Mouse (Mus musculus) testis, adult 2 months (tissue): ENCODE data around the gene B4galnt2. TPM values are rescaled to one million over a fixed set of nuclear protein-coding genes. Genes with fewer than 3 reads are reported as not detected.

Experiments used
- H3K27ac ChIP-seq: fragments of 200-500 bp; 2 replicates; pipeline ENCODE4 v1.5.1; 2012; ENCODE audit warnings: low read depth, low read length; ENCODE audit not compliant: control insufficient read depth, insufficient read depth
- H3K27me3 ChIP-seq: fragments of 200-500 bp; 2 replicates; pipeline ENCODE4 v1.6.1; 2012; ENCODE audit warnings: mild to moderate bottlenecking, low read length, moderate library complexity; ENCODE audit not compliant: control insufficient read depth, insufficient read depth
- H3K36me3 ChIP-seq: fragments of 200-500 bp; 2 replicates; pipeline ENCODE4 v1.6.1; 2012; ENCODE audit warnings: mild to moderate bottlenecking, low read length; ENCODE audit not compliant: control insufficient read depth, insufficient read depth
- H3K4me1 ChIP-seq: fragments of 200-500 bp; 2 replicates; pipeline ENCODE4 v1.6.1; 2012; ENCODE audit warnings: low read length; ENCODE audit not compliant: control insufficient read depth, insufficient read depth
- H3K4me3 ChIP-seq: fragments of 200-500 bp; 2 replicates; pipeline ENCODE4 v1.5.1; 2012; ENCODE audit warnings: low read depth, mild to moderate bottlenecking, low read length, moderate library complexity, mixed read lengths; ENCODE audit not compliant: control insufficient read depth
- CTCF ChIP-seq: fragments of 200-500 bp; IDR thresholded peaks from 2 replicates; pipeline ENCODE4 v1.5.1; 2012; ENCODE audit warnings: low read depth, mild to moderate bottlenecking, inconsistent platforms, low read length, moderate library complexity; ENCODE audit not compliant: control insufficient read depth, insufficient read depth, insufficient replicate concordance
- POLR2A ChIP-seq: fragments of 200-500 bp; IDR thresholded peaks from 2 replicates; pipeline ENCODE4 v1.6.1; 2012; ENCODE audit warnings: low read depth, mild to moderate bottlenecking, inconsistent platforms, low read length, moderate library complexity; ENCODE audit not compliant: control insufficient read depth
- polyA plus RNA-seq: library from polyadenylated mRNA; depleted of rRNA; stranded (reverse); fragments of >200 nt; gene quantifications from 2 replicates; pipeline ENCODE4 v1.2.3, GENCODE M21; 2012

Gene B4galnt2
- polyA plus RNA-seq, 1 experiment: 0.35 TPM

DNA sequence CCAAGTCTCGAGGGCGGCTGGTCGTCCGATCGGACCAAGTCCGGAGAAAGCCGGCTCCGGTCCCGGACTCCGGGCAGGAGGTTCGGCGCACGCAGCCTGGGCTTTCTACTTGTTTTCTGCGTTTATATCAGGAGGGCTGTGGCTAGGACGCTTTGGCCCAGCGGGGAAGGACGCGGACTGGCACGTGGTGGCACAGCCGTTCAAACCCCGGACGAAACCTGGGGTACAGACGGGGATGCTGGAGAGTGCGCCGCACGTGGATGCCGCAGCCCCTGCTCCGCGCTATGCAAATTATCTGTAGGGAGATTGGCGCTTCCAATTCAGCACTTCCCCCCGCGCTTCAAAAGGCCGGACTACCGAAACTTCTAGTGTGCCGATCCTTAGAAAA lies 55.2 kb downstream of the B4galnt2 start:
- Histone ChIP-seq H3K36me3 (no peaks in the 10 kb centered on the region), H3K4me3 (peak overlapping the region; percentile 98), H3K27ac (peak overlapping the region; percentile 98)

DNA sequence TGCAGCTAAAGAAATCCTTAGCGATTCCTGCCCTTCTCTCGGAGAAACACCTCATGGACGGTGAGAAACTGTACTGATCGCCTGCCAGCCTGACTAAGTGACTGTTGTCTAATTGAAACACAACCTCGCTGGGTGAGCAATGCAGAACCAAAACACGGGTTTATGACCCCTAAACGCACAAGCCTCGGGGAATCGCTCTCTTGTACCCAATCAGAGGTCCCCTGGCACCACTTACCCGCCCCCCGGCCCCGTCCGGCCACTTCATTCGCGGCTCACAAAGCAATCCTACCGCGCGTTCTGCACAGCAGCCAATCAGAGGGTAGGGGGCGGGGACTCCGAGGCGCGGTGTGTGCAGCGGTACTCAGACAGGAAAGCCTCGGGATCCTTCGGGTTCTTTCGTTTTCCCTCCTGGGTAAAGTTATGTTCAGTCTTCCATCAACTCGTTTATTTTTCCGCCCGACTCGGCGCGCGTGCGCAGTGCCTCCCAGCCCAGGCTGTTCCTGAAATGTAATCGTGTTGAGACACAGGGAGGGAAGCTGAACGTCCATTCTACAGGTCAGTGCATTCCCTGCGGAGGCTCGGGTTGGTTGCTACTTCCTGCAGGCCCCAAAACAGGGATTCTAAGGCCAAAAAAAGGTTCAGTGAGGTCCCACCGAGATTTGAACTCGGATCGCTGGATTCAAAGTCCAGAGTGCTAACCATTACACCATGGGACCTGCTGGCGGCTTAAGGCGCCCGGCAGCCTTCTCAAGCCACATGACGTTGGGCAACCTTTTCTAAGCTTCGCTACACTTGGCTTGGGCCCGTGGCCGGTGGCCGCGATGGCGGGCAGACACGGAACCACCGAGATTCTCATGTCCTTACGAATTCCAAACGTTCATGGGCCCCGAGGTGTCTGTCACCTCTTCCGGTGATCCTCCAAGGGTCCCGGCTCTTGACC lies 55.9 kb downstream of the B4galnt2 start:
- no peak for TF ChIP-seq CTCF
- TF ChIP-seq POLR2A: peak; percentile 29; the same call in 1 of the 2 replicates
- Histone ChIP-seq H3K36me3 (no peaks in the 10 kb centered on the region), H3K27ac (peak overlapping the region; percentile 98), H3K4me3 (peak overlapping the region; percentile 98), H3K4me1 (peaks cover 6% of the 10 kb centered on the region), H3K27me3 (no peaks in the 10 kb centered on the region)

More for the DNA sequence above, 55.2 kb downstream of the B4galnt2 start:
- Histone ChIP-seq H3K27me3 (no peaks in the 10 kb centered on the region), H3K4me1 (peaks cover 6% of the 10 kb centered on the region)
- peak; percentile 12; the same call in 1 of the 2 replicates for TF ChIP-seq POLR2A
- TF ChIP-seq CTCF: no peak

DNA sequence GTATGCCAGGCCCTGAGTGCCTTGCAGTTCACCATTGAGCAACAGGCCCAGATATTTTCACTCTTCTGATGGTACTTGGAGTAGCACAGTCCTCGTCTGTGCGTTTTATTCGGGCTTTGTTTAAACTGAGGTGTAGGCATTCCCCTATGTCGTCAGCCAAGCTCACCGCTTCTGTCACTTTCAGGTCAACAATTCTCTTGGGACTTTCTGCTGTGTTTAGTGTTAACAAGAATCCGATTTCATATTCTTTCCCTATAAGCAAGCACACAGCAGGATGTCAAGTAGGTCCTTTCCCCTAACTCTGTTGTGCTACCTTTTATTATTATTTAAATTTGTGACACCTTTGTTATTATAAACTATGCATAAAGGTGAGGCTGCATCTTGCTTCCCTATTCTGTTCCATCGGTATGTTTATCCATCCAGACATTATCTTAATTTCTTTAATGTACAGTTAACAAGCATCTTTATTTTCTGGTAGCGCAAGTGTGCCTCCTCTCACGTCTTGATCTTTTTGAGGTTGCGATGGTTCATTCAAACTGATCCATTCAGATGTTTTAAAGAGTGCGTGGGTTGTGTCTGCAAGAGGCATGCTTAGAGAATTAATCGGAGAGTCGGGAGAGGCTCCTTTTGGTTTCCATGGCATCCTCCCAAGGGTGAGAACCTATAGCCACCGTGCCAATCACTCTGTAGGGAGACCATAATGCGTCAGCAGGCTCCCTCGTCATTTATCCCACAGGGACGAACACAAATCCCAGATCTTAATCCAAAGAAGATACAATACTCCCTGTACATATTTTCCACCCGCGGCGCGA lies 56.8 kb downstream of the B4galnt2 start:
- peaks cover 6% of the 10 kb centered on the region for H3K4me1 ChIP-seq
- TF ChIP-seq POLR2A: no peak
- no peak for TF ChIP-seq CTCF

DNA sequence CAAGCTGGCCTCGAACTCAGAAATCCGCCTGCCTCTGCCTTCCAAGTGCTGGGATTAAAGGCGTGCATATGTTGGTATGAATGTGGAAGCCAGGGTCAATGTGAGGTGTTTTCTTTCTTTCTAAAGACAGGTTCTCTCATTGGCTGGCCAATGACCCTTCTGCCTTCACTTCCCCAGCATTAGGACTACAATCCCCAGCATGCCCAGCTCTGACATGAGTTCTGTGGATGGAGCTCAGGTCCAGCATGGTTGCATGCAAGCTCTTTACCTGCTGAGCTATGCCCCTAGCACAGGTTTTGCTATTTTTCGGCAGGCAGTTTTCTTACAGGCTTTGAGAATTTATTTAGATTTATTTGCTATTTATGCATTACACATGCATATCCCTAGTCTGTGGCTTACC lies 57.4 kb downstream of the B4galnt2 start:
- Histone ChIP-seq H3K27ac (no peak overlapping the region), H3K36me3 (no peaks in the 10 kb centered on the region), H3K27me3 (no peaks in the 10 kb centered on the region), H3K4me3 (no peak overlapping the region), H3K4me1 (peaks cover 6% of the 10 kb centered on the region)
- no peak for TF ChIP-seq POLR2A
- TF ChIP-seq CTCF: no peak

More for the DNA sequence above, 56.8 kb downstream of the B4galnt2 start:
- Histone ChIP-seq H3K36me3 (no peaks in the 10 kb centered on the region), H3K27ac (peak overlapping the region; percentile 80), H3K4me3 (peak overlapping the region; percentile 98), H3K27me3 (no peaks in the 10 kb centered on the region)

DNA sequence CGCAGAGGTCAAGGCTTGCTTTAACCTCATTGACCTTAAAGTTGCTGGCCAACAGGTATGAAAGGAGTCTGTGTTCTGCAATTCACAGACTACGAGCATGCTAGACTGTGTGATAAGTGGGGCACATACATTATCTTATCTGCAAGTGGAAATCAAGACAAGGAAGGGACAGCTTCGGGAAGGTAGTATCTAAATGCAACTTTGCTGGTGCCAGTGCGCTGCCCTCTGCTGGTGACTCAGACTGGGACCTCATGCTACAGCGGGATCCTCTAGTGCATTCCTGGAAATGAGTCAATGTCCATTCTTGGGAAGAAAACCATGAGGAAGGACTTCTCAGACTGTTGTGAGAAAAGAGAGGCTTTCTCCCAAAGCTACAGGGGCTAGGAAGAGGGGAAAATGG lies 61.0 kb downstream of the B4galnt2 start:
- Histone ChIP-seq H3K27me3 (no peaks in the 10 kb centered on the region), H3K4me1 (peaks cover 2% of the 10 kb centered on the region), H3K4me3 (no peak overlapping the region), H3K36me3 (no peaks in the 10 kb centered on the region), H3K27ac (no peak overlapping the region)
- TF ChIP-seq POLR2A (no peak), CTCF (peak; percentile 69; the same call in 1 of the 2 replicates)

DNA sequence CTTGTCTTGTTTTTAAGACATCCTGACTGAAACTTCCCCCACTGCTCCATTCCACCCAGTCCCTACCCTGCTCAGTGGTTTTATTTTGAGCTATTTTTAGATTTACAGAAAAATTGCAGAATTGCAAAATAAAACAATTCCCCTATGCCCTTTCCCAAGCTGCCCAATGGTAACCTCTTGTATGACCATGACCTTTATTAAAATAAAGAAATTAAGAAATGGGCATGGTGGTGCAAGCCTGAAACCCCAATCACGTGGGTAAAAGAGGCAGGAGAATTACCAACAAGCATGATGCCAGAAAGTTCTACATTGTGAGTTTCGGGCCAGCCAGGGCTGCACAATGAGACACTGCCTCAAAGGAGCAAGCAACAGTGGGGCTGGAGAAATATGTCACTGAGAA lies 63.8 kb downstream of the B4galnt2 start:
- no peak overlapping the region for H3K27ac ChIP-seq
- H3K4me1 ChIP-seq: peaks cover 2% of the 10 kb centered on the region
- H3K4me3 ChIP-seq: no peak overlapping the region
- H3K27me3 ChIP-seq: no peaks in the 10 kb centered on the region
- no peaks in the 10 kb centered on the region for H3K36me3 ChIP-seq
- TF ChIP-seq POLR2A: no peak
- no peak for TF ChIP-seq CTCF

DNA sequence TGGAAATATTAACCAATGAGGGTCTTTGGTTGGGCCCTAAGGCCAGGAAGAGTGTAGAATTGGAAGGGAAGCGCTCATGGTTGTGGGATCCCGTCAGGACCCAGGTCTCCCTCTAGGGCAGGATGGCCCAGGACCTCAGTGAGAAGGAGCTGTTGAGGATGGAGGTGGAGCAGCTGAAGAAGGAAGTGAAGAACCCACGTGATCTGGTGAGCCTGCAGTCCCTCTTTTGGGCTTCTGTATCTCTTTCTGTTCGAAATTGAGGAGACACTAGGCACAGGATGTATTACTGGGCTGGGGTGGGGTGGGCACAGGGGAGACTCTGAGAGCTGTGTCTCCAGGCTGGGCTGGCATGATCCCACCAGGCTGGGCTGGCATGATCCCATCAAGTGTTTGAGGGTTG lies 69.8 kb downstream of the B4galnt2 start:
- no peaks in the 10 kb centered on the region for H3K4me1 ChIP-seq
- no peak overlapping the region for H3K4me3 ChIP-seq
- TF ChIP-seq POLR2A (no peak), CTCF (no peak)
- no peak overlapping the region for H3K27ac ChIP-seq
- H3K36me3 ChIP-seq: no peaks in the 10 kb centered on the region
- no peaks in the 10 kb centered on the region for H3K27me3 ChIP-seq
